Mouse (Mus musculus) CH12.LX (cell line): ENCODE results near the gene Hpse2.

Experiments used
- CHD2 ChIP-seq: IDR thresholded peaks from 2 replicates; pipeline ENCODE4 v1.6.1; 2011; ENCODE audit warnings: low read length, improper control_type of control experiment
- CTCF ChIP-seq, 2 experiments: IDR thresholded peaks in 1 of 2; conservative IDR thresholded peaks in 1 of 2; 2 replicates each; pipeline ENCODE4 v1.5.1; 2011 to 2012; ENCODE audit warnings: low read depth in 2 of 2, low read length in 2 of 2, improper control_type of control experiment in 1 of 2, inconsistent platforms in 1 of 2, mild to moderate bottlenecking in 1 of 2, moderate library complexity in 1 of 2
- EP300 ChIP-seq: IDR thresholded peaks from 2 replicates; pipeline ENCODE4 v1.6.1; 2011; ENCODE audit warnings: low read length, improper control_type of control experiment
- JUND ChIP-seq: conservative IDR thresholded peaks from 2 replicates; pipeline ENCODE4 v1.6.1; 2011; ENCODE audit warnings: low read depth, low read length, improper control_type of control experiment
- MAFK ChIP-seq: IDR thresholded peaks from 2 replicates; pipeline ENCODE4 v1.6.1; 2011; ENCODE audit warnings: low read length, improper control_type of control experiment; ENCODE audit not compliant: insufficient replicate concordance
- MEF2A ChIP-seq: IDR thresholded peaks from 2 replicates; pipeline ENCODE4 v1.6.1; 2014; ENCODE audit warnings: low read depth, mild to moderate bottlenecking, inconsistent platforms, low read length, improper control_type of control experiment, borderline replicate concordance
- MXI1 ChIP-seq: IDR thresholded peaks from 2 replicates; pipeline ENCODE4 v1.6.1; 2011; ENCODE audit warnings: mild to moderate bottlenecking, low read depth, low read length, improper control_type of control experiment
- MYC ChIP-seq: IDR thresholded peaks from 2 replicates; pipeline ENCODE4 v1.6.1; 2011; ENCODE audit warnings: low read depth, mild to moderate bottlenecking, improper control_type of control experiment, low read length
- POLR2A ChIP-seq: IDR thresholded peaks from 2 replicates; pipeline ENCODE4 v1.6.1; 2011; ENCODE audit warnings: low read depth, mild to moderate bottlenecking, improper control_type of control experiment, low read length
- RAD21 ChIP-seq: IDR thresholded peaks from 2 replicates; pipeline ENCODE4 v1.6.1; 2011; ENCODE audit warnings: low read depth, mild to moderate bottlenecking, low read length, improper control_type of control experiment, moderate library complexity
- RCOR1 ChIP-seq: conservative IDR thresholded peaks from 2 replicates; pipeline ENCODE4 v1.6.1; 2012; ENCODE audit warnings: low read depth, mild to moderate bottlenecking, inconsistent platforms, low read length, improper control_type of control experiment
- TCF12 ChIP-seq: IDR thresholded peaks from 2 replicates; pipeline ENCODE4 v1.6.1; 2014; ENCODE audit warnings: low read depth, mild to moderate bottlenecking, inconsistent platforms, low read length, improper control_type of control experiment
- USF2 ChIP-seq: conservative IDR thresholded peaks from 2 replicates; pipeline ENCODE4 v1.6.1; 2011; ENCODE audit warnings: low read depth, low read length, improper control_type of control experiment
- ZKSCAN1 ChIP-seq: IDR thresholded peaks from 2 replicates; pipeline ENCODE4 v1.6.1; 2012; ENCODE audit warnings: low read depth, inconsistent platforms, low read length, improper control_type of control experiment, borderline replicate concordance

- no peak for TF ChIP-seq POLR2A
- TF ChIP-seq MAFK: no peak
- no peak for TF ChIP-seq RCOR1
- no peak for TF ChIP-seq MEF2A
- TF ChIP-seq TCF12: no peak
- no peak for TF ChIP-seq EP300
- no peak for TF ChIP-seq MXI1
- TF ChIP-seq CTCF (conservative IDR thresholded peaks at IDR 0.05 in 1 of 2, IDR thresholded peaks at IDR 0.05 in 1 of 2; ENCODE audit: low read depth in 2 of 2, low read length in 2 of 2): no peak
- no peak for TF ChIP-seq CHD2
- TF ChIP-seq ZKSCAN1: no peak
- no peak for TF ChIP-seq MYC
- no peak for TF ChIP-seq JUND
- no peak for TF ChIP-seq USF2
- TF ChIP-seq RAD21: no peak
Measured at GRCm38 (mm10) chr19:43384346-43384977, 3.7 kb downstream of the Hpse2 start.
